Mouse (Mus musculus): ENCODE results near the gene Myh9.
"Not testable (repeated sequence)": the region's sequence is repeated elsewhere in the genome, so short reads cannot be mapped to it uniquely, and the experiment has no call there.

GRCm38 (mm10) chr15:77728739-77729138, 113.2 kb downstream of the Myh9 start, which contains the start of gene Apol9b:
- not testable (repeated sequence) for TF ChIP-seq CTCF (IDR thresholded peaks at IDR 0.05); EP300 (IDR thresholded peaks at IDR 0.05; ENCODE audit: insufficient read depth, low read depth, low read length)
